Mouse (Mus musculus) inflammation-experienced regulatory T-cells, adult 6 months (primary cell): ENCODE measurements around the gene Rhbdl1. TPM values are rescaled to one million over a fixed set of nuclear protein-coding genes. Genes with fewer than 3 reads are reported as not detected.
"Not testable (repeated sequence)": the region's sequence is repeated elsewhere in the genome, so short reads cannot be mapped to it uniquely, and the experiment has no call there.

Experiments
- ATAC-seq: one replicate; pipeline ENCODE4 v1.8.0; 2017
- polyA plus RNA-seq, 3 experiments: library from polyadenylated mRNA; unstranded; fragments of 100-300 nt; shearing (Covaris generic); gene quantifications; one replicate each; pipeline ENCODE4 v1.2.1; 2017

Gene Rhbdl1
- polyA plus RNA-seq, 3 experiments from 2014 or later: 1.7 TPM; not detected in 2

DNA sequence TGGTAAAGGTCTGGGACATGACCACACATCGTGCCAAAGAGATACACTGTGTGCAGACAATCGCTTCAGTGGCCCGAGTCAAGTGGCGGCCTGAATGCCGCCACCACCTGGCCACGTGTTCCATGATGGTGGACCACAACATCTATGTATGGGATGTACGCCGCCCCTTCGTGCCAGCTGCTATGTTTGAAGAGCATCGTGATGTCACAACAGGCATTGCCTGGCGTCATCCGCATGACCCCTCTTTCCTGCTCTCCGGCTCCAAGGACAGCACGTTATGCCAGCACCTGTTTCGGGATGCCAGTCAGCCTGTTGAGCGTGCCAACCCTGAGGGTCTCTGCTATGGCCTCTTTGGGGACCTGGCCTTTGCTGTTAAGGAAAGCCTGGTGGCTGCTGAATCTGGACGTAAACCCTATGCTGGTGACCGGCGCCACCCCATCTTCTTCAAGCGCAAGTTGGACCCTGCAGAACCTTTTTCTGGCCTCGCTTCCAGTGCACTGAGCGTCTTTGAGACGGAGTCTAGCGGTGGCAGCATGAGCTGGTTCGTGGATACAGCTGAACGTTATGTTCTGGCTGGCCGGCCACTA, 11.0 kb downstream of the Rhbdl1 start:
- no peak for ATAC-seq

DNA sequence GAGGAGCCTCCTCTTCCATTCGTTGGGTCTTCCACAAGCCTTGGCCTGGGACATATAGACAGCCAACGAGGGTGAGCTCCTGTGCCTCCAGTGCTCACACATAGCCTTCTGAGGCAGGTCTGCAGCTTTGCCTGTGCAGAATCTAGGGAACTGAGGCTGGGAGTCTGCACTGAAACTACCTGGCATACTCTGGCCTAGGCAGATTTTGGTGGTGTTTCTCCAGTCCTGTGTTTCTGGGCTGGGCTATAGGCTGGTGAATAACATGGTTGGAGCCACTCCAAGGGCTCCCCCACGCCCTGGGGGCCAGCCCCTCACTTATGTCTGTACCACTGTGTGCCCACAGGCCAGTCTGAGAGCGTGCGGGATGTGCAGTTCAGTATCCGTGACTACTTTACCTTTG, 11.8 kb downstream of the Rhbdl1 start:
- ATAC-seq: no peak

DNA sequence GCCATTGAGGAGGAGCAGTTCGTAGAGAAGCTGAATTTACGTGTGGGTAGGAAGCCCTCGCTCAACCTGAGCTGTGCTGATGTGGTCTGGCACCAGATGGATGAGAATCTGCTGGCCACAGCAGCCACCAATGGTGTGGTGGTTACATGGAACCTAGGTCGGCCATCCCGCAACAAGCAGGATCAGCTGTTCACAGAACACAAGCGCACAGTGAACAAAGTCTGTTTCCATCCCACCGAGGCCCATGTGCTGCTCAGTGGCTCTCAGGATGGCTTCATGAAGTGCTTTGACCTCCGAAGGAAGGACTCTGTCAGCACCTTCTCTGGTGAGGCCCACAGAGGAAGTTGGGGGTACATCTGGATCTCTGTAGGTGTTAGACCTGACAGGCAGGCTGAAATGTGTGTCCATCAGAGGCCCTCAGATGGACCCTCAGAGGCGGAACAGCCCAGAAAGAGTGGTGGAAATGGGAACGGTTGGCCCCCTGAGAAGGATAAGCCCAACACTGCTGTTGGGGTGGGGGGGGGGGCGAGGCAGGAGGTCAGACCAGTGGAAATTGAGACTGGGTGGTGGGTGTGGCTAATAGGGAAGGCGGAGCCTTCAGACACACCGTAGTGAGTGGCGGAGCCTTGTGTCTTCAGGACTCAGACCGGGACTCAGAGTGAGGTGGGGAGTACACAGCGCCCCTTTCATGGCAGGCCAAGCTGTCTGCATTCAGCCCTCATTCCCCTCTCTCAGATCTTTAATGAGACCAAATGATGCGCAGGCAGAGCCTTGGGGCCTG, 12.5 kb downstream of the Rhbdl1 start:
- ATAC-seq: no peak

DNA sequence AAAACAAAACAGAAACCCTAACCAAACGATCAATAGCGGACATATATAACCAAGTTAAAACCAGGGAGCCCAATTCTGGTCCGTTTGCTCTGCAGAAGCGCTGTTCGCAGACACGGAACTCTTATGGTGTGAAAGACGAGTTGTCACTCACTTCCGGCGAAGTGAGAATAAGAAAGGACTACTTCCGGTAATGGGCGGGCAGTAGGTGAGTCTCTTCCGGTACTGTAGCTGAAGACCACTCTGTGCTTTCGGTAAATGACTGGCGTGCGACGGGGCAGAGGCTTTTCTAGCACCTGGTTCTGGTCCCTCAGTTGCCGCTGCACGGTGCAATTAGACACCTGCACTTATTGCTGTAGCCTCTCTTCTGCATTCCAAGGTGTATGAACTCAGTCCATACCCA, 13.6 kb downstream of the Rhbdl1 start, which contains the start of gene Wdr24:
Wdr24 (plus strand) TSS at position 176 of the 400 bp plus-strand sequence.
- ATAC-seq: peak; percentile 94

DNA sequence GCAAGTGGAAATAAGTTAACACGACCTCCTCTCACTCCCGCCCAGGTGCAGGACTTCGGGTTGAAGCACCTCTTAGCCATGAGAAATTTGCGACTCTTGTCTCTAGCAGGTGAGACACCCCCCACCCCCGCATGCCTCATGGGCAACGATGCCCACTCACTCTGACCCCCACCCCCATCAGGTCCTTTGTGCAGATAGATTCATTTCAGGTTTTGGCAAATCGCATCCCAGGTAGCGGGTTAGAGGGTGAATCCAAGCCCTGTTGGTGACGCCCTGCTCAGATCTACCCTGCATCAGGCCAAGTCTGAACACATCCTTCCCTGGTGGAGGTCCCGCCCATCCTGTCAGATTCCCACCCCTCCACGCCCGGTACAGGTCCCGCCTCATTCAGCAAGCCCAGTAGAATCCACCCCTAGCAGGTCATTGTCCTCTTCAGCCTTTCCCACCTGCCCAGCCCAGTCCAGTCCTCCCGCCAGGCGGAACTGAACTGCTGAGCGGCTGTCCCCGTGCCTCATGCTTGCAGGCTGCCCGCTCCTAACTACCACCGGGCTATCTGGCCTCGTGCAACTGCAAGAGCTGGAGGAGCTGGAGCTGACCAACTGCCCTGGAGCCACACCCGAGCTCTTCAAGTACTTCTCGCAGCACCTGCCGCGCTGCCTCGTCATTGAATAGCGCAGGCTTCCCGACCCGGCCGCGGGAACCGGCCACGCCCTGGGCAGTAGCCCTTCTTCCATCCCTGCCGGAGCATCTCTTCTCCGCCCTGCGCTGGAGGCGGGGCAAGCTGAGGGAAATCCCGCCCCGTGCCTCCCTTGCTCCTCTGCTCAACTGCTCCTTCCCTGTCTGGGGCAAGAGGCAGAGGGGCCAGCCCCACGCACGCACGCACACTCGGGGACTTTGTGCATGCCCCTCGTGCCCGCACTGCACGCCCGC, 18.0 kb downstream of the Rhbdl1 start:
- ATAC-seq: no peak

DNA sequence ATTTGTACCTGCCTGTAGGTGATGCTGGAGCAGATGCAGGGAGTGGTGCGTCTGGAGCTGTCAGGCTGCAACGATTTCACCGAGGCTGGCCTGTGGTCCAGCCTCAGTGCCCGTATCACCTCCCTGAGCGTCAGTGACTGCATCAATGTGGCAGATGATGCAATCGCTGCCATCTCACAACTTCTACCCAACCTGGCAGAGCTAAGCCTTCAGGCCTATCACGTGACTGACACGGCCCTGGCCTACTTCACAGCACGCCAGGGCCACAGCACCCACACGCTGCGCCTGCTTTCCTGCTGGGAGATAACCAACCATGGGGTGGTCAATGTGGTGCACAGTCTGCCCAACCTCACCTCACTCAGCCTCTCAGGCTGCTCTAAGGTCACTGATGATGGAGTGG, 19.4 kb downstream of the Rhbdl1 start:
- ATAC-seq: no peak

DNA sequence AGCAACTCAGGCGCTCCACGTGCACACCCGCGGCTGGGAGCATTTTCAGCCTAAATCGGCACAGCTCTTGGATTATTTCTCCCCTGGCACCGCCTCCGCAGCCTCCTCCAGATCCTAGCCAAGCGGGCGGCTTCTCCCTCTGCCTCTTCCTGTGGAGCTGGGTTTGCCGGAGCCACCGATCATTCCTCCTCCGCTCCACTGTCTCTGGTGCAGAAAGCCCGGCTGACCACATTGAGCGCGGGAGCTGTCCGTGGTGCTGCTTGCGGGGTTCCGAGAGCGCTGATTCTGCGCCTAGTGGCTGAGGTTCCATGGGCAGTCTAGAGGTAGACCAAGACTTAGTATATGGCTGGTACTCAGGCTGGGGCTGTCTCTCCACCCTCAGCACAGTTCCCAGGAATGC, 23.6 kb downstream of the Rhbdl1 start:
- no peak for ATAC-seq

DNA sequence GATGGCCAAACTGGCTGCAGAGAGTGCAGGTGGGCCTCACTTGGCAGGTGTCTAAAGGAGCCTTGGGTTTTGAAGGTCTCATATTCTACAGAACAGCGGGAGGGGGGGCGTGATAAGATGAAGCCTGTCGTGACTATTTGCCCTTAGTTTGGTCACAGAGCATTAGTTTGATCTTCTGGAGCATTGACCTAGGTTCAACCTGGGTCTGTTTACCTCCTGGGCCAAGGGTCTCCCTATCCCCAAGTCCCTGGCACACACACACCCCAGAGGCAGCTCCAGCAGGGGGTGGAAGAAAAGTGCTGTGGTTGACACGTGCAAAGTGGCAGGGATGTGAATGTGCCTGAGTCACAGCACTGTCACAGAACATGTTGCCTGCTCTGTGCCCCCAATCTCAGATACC, 26.2 kb downstream of the Rhbdl1 start:
- ATAC-seq: no peak

DNA sequence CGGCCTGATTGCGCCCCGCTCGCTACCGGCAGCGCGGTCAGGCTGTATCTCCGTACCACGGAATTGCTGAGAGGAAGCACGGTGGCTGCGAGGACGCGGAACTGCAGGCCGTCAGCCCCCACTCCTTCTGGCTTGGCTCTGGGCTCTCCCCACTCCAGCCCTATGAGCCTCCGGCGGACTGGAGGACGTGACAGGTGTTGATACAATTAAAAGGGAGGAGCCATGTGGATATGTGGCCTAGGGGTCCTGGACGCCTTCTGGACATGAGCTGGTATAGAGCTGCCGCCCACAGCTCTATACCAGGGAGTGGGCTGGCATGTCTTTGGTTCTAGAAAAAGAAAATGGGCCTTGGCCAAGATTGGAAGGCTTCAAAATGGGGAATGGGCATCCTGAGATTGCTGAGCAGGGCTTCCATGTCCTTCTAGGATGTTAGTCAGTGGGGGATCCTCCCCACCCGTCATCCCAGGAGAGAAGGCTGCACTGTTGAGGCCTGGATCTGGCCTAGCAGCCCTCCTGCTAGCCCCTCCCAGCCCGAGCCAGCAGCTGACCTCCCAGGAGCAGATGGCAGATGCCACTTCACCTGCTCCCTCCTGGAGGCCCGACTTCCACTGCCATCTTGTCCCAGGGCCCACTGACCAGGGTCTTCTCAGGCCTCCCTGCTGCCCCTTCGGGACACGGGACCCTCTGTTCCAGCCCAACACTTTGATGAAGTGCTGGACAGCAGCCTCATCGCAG, 27.3 kb downstream of the Rhbdl1 start:
- ATAC-seq: no peak

DNA sequence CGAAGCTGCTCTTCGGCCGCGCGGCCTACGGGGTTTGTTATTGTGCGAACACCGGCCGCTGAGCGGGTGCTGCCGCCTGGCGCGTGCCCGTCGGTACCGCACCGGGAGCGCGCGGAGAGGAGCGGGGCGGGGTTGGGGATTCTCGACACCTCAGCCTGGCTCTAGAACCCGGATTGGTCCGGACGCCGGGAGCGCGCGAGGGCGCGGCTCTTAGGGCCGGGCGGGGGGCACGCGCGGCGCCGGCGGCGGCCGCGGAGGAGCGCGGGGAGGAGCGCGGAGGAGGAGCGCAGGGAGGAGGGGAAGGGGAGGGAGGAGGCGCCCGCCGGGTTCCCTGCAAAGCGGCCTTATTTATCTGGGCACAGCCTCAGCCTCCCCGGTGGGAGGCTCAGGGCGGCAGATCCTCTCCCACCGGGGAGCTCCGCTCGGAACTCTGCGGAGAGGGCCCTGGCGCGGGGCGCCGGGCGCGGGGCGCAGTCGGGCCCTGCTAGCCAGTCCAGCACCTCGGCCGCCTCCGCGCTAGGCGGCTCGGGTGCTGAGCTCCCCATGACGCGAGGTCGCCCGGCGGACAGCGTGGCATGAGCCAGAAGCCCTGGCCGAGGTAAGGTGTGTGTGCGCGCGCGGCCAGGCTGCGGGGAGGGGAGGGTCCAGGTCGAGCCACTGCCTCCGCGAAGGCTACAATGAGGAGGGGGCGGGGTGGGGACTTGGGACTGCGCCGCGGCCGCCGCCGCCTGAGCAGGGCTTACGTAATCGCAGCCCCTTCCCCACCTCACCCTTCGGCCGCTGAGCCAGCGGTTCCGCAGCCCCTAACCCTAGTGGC, 28.1 kb downstream of the Rhbdl1 start, which contains the start of gene Fbxl16:
Fbxl16 (plus strand) TSS at position 297 of the 817 bp plus-strand sequence.
- no peak for ATAC-seq

DNA sequence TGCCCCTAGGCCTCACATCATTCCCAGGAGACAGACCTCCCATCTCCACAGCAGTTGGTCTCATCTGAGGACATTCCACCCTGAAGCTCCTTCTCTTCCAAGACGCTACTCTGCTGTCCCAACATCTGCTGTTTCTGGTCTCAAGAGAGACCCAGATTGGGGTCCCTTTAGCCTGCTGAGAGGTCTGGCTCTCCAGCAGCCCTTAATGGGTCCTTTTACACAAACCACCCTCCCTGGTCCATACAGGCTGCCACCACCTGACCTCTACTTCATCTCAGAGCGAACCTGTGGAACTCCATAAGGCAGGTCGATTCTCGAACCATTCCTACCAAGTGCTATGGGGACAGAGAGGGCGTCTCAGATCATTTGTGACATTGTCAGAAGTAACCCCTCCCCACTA, 29.1 kb downstream of the Rhbdl1 start:
- no peak for ATAC-seq

DNA sequence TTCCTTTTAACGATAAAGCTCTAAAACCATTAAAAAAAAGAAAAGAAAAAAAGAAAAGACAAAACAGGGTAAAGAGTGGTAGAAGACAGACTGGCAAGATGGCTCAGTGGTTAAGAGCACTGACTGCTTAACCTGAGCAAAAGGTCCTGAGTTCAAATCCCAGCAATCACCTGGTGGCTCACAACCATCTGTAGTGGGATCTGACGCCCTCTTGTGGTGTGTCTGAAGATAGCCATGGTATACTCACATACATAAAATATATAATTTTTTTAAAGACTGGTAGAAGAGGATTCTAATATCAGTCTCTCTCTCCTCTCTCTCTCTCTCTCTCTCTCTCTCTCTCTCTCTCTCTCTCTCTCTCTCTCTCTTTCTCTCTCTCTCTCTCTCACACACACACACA, 29.6 kb downstream of the Rhbdl1 start:
- not testable (repeated sequence) for ATAC-seq

DNA sequence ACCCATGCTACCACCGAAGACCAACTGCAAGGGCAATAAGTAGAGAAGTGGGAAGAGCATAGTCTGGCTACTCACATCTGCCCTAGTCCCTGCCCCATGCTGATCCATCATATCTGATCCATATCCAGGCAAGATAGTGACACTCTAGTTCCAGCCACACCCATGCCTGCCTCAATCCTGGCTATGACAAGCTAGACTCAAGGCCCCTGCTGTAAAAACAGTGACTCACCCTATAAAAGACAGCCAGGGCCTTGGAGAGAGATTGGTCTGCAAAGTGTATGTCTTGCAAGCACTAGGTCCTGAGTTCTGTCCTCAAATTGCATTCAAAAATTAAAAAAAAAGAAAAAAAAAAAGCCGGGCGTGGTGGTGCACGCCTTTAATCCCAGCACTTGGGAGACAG, 30.6 kb downstream of the Rhbdl1 start:
- no peak for ATAC-seq

DNA sequence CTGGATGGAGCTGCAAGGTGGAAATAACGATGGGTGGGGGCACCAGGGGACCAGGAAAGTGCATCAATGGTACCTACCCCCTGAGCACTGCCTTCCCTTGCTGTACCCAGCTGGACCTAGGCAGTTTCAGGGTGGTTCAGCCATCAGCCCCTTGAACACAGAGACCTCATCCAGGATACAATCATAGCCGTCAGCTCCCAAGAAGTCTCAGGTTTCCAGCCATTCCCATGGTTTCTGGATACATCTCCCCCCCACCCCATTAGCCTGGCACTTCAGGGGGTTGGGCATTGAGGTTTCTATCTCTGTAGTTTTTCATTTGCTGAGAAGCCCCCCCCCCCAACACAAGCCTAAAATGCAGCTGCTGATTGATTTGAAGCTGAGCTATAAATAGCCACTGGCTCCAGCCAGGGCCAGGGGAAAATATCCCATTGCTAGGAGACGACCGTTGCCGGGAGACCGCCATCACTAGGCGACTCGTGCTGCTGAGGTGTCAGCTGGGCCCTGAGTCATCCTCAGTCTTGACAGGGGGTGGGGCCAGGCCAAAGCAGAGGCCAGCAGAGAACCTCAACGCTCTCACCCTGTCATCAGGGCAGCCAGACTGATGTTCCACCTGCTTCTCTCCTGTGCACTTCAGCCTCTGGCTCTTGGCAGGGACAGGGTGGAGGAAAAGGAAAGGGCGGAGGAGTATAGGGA, 34.1 kb downstream of the Rhbdl1 start:
- no peak for ATAC-seq

DNA sequence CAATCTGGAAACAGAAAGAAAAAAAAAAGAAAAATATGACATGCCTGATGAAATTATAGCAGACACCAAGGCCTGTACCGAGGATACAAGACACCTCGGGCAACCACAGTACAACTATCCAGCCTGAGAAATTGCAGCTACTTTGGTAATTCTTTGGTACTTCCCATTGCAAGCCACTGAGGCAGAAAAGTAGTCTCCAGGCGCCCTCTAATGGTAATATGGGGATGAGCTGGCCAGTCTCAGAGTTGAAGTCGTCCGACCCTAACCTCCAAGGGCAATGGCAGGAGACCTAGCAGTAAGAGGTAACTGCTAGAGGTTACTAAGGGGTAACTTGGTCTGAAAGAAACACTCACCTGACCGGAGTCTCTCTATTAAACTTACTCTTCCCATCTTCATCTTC, 36.1 kb downstream of the Rhbdl1 start:
- peak; percentile 74 for ATAC-seq

DNA sequence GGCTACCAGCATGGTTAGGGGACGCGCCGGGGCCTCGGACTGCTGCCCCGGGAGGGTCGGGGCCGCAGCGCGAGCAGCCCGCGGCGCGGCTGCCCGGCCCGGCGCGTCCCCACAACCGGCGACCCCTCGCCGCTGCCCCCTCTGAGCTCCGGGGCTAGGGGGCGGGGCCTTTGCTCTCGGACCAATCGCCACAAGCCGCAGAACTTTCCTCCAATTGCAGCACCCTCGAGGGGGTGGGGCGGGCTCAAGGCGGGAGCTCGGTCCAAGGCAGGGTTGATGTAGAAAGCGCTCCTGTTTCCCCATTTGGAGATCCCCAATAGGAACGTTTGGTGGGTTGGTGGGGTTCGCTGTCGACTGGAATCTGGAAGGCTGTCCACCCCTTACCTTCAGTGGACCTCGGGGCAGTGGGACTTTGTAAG, 40.1 kb downstream of the Rhbdl1 start, which contains the start of gene Metrn:
Metrn (minus strand) TSS at position 186 of the 419 bp plus-strand sequence.
- peak; percentile 53 for ATAC-seq

DNA sequence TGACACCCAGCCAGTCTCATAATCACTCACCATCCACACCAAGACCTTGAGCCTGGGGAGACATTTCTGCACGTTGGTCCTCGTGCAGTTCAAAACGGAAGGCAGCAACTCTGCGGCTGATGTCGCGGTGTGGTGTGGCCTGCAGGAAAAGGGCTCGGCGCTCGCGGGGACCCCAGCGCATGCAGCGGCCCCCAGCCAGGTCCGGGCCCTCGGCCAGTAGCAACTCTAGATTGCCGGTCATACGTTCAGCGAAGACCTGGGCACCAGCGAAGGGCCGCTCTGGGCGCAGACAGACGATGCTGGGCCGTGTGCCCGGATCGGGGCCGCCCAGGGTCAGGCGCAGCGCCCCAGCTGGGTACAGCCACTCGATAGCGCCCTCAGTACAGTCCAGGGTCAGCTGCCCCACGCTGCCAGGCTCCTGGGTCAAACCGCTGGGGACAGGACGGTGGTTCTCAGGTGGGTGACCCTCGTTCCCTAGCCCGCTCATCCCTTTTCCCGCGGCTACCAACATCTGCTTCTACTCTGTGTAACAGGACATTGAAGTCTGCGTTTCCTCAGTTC, 40.8 kb downstream of the Rhbdl1 start:
- no peak for ATAC-seq

DNA sequence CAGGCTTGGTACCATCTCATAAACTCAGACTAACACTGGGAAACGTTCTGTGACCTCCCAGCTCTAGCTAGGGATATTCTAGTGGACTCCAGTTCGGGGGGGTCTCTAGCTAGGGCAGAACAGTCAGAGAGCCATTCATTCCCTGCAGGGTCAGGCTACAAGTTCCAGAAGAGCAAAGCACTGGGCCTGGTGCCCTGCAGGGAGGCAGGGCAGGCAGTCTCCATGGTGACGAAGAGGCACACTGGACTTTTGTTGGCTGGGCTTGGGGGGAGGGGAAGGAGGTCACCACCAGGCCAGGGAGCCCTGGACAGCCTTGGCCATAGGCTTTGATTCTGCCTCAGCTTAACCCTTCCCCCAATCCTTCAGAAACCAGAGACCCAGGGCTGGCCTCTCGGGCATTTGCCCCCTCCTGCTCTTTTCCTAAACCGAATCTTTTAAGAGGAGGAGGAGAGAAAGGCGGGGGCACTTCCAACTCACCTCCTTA, 41.4 kb downstream of the Rhbdl1 start, which contains the start of gene AC134908.4:
AC134908.4 (minus strand) TSS at position 51 of the 484 bp plus-strand sequence.
- no peak for ATAC-seq

DNA sequence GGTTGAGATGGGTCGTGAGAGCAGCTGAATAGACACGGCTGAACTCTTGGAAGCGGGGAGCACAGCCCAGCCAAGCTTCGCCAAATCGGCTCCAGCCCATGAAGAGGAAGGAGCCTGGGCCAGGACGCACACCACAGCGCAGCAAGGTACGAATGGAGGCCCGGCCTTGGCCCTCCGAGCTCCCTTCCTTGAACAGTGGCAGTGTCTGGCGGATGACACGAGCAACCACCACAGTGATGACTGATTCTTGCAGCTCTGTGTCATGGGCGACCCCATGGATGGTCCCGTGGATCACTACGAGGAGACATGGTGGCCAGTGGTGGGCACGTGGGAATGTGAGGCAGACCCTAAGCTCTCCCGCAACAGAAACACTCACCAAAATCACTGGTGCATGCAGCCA, 42.1 kb downstream of the Rhbdl1 start:
- ATAC-seq: no peak

DNA sequence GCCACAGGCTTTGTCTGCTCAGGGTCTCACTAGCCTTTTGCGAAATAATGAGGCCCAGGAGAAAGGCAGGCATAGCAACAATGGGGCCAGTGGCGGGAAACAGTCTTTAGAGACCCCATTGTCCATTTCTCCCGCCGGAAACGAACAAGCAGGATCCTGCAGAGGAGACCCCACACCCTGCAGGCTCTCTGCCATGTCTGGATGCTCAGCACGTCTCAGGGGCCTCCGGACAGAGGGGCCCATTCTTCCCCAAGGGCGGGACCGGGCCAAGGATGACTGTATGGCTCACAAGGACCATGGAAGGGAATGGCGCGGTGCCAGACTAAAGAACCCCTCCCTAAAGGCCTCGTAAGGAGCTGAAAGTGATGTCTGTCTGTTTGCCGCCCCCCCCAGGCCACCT, 42.9 kb downstream of the Rhbdl1 start:
- ATAC-seq: no peak
